Mouse (Mus musculus) cerebellum, adult 2 months (tissue): ENCODE results near the gene Larp4b.

Experiments used
- CTCF ChIP-seq: fragments of 200-500 bp; IDR thresholded peaks from 2 replicates; pipeline ENCODE4 v1.5.1; 2011; ENCODE audit warnings: low read depth, mild to moderate bottlenecking, control low read depth, low read length, moderate library complexity, borderline replicate concordance; ENCODE audit not compliant: insufficient read depth
- POLR2A ChIP-seq: fragments of 200-500 bp; IDR thresholded peaks from 2 replicates; pipeline ENCODE4 v1.6.1; 2011; ENCODE audit warnings: low read length, control low read depth, borderline replicate concordance; ENCODE audit not compliant: insufficient read depth

DNA sequence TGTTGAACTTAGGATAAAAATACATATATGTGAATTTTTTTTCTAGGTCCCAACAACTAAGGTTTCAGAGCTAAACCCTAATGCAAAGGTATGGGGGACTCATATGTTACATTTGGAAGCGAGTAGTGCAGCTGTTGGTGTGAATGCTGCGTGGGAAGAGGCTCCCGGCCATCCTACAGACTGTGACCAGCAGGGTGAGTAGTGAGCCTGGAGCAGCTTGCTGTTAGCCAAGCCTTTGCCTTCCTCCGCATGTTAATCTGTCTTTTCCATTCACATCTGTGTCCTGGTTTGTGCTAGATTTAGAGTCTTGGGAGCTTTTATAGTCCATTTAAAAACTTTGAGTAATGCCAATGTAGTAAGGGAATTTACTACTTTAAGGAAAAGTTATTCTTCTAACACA is 43.1 kb downstream of the Larp4b start:
- TF ChIP-seq POLR2A: no peak
- TF ChIP-seq CTCF: peak; percentile 28; the same call in 1 of the 2 replicates
